Mouse (Mus musculus) heart, postnatal 25 days (tissue): ENCODE measurements around the gene Slc35e1. TPM values are rescaled to one million over a fixed set of nuclear protein-coding genes. Genes with fewer than 3 reads are reported as not detected.

ENCODE experiments used
- DNase-seq: peaks from one replicate; pipeline ENCODE4 v3.0.0; 2022; ENCODE audit warnings: low spot score
- intact Hi-C: fragments of 180-260 bp; cut with DNase I; formaldehyde crosslinking; loops from one replicate; pipeline ENCODE4 v1.15.1; 2025
- total RNA-seq, 2 experiments: library from RNA; stranded (reverse); gene quantifications; 2 replicates each; pipeline ENCODE4 v1.2.3; 2021

Slc35e1 gene
- total RNA-seq, result 10 to 100 TPM; 70.1 to 70.3 TPM

GRCm38 (mm10) chr8:72491680-72492621 is at the start of gene Slc35e1:
Gene Slc35e1 (minus strand): TSS chr8:72492614.
- intact Hi-C loops, result loop anchor here (1.0 kb wide), 2 partner anchors 17 to 56 kb away; partner anchors contain the start of genes Cherp and Med26
- no peak for DNase-seq

GRCm38 (mm10) chr8:72539234-72539633 is 46.8 kb upstream of the Slc35e1 start:
- intact Hi-C loops, result no loop called here
- DNase-seq, result no peak

GRCm38 (mm10) chr8:72534888-72535287 is 42.5 kb upstream of the Slc35e1 start:
- intact Hi-C loops, result no loop called here
- no peak for DNase-seq

DNA sequence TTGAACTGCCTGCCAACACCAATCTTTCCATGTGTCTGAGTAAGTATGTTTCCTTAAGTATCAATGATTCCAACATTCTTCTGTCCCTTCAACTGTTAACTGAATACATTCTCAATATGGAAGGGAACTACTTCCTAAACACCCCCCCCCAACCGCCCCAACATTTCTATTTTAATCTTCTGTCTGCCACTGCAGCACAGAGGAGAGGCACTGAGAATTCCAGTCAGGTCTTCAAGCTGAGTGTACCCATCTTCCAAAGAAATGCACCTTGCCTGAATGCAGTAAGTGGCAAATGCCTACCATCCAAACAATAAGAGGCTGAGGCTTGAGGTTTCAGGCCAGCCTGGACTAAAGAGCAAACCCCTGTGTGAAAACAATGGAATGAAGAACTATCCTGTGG is 39.7 kb upstream of the Slc35e1 start:
- no peak for DNase-seq
- intact Hi-C loops, result no loop called here

GRCm38 (mm10) chr8:72521888-72522287 is 29.5 kb upstream of the Slc35e1 start:
- no peak for DNase-seq
- intact Hi-C loops, result no loop called here

DNA sequence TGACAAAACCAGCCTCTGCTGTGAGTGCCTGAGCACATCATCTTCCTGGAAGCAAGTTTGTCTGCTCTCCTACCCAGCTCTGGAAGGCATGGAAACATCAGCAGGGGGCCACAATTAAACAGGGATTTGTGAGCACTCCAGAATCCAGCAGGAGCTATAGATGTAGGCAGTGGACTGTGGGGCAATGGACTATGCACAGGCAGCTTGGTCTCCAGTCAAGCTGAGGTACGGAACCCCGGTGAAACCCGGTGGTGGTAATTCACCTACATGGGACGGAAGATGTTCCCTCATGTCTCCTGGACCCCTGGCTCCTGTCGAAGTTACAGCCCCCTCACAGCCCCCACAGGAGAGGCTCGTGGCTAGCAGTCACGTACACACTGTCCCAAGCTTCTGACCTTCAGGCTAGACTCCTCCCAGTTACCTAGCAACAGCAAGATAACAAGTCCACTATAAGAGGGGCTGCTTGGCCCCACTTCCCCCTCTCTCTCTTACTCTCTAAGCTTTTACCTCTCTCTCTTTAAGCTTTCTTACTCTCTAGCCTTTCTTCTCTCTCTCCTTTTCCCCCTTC is 25.1 kb upstream of the Slc35e1 start:
- intact Hi-C loops, result no loop called here
- DNase-seq, result no peak

GRCm38 (mm10) chr8:72513158-72513557 is 20.7 kb upstream of the Slc35e1 start:
- no peak for DNase-seq
- intact Hi-C loops, result no loop called here

DNA sequence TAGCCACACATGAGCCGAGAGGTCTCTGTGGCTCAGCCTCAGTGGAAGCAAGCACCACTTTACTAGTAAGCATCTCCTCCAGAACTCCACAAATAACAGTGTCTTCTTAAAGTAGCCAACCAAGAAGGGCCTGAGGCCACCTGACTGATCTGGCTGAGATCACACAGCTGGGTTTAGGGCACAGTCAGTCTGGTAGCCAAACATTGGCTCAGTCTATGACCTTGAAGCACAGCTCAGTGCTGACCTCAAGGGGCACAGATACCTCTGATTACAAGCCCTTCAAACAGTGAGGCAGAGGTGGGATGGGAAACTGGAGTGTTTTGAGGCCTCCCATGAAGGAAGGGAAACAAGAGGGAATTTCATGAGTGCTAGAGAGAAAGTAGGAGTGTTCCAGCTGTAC is 20.2 kb upstream of the Slc35e1 start:
- DNase-seq, result no peak
- intact Hi-C loops, result no loop called here

DNA sequence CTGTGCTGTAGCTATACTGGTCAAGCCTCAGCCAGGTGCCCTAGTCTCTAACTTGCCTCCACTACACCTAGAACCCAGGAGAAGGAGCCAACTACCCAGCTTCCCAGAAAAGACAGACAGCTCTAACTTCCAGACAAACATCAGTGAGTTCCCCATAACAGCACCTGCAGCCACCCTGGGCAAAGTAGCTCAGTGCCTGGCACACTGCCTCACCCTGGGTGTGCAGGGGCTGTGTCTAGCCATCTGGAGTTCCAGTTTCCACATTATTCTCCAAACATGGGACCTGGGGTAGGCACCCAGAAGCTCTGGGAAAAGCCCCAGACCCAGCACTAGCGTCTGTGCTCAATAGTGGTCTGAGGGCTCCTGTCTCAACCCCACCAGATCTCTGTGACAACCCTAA is 15.1 kb upstream of the Slc35e1 start:
- DNase-seq, result no peak
- intact Hi-C loops, result no loop called here

- DNase-seq, result no peak
- intact Hi-C loops, result no loop called here
These were observed 12.4 kb upstream of the Slc35e1 start for GRCm38 (mm10) chr8:72504637-72505314.

- intact Hi-C loops, result no loop called here
- DNase-seq, result no peak
These were observed 11.7 kb upstream of the Slc35e1 start for GRCm38 (mm10) chr8:72504137-72504536.

GRCm38 (mm10) chr8:72500521-72500931 is 8.1 kb upstream of the Slc35e1 start:
- DNase-seq, result no peak
- intact Hi-C loops, result no loop called here

DNA sequence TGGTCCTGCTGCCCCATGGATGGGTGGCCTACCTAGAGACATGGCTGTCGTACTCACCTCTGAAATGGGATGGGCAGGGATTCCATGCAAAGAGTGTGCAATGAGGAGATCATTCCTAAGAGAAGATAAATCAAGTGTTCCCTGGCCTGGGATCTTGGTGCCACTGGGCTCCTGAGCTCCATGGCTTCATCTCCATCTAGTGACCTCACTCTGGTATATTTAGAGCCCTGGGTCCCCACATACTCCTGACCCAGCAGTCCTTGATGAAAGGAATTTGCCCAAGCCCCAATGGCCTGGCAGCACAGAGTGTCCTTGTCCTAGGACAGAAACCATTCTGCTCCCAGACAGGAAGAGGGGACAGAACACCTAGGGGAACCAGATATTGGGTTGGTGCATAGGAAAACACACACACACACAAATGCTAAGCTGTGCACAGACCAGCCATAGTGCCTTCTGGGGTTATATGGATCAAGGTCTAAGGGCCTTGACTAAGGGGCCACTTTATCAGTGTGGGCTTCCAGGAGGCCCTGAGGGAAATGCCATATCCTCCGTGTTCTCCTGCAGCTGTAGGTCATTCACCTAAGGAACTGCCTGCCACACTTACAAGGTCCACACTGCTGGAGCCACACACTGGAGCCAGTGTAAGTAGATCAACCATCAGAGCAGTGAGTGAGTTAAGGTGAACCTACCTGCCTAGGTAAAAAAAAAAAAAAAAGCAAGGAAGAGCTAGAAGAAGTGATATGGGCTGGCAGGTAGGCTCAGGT is 7.3 kb upstream of the Slc35e1 start:
- intact Hi-C loops, result no loop called here

DNA sequence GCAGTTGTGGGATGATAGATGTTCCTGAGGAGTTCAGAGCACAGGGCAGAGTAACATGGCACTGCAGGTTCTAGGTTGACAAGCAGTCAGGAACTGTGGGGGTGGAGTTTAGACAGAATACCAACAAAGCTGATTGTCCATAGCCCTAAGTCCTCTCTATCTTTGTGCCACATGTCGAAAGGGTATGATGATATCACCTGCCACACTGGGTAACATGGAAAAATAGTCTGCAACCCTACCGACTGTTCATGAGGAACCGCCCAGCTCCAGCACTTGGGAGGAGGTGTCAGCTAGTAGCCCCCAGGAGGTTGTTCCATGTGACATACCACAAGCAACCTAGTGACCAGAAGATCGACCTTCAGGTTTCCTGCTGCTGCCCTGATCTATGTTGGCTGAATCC is 6.1 kb upstream of the Slc35e1 start:
- intact Hi-C loops, result no loop called here
- no peak for DNase-seq

More for the DNA sequence above, 7.3 kb upstream of the Slc35e1 start:
- DNase-seq, result peak; percentile 36

- no peak for DNase-seq
- intact Hi-C loops, result no loop called here
These were observed 5.5 kb upstream of the Slc35e1 start for GRCm38 (mm10) chr8:72497911-72498310.

- DNase-seq, result no peak
- intact Hi-C loops, result no loop called here
These were observed 3.8 kb upstream of the Slc35e1 start for GRCm38 (mm10) chr8:72496217-72496616.

DNA sequence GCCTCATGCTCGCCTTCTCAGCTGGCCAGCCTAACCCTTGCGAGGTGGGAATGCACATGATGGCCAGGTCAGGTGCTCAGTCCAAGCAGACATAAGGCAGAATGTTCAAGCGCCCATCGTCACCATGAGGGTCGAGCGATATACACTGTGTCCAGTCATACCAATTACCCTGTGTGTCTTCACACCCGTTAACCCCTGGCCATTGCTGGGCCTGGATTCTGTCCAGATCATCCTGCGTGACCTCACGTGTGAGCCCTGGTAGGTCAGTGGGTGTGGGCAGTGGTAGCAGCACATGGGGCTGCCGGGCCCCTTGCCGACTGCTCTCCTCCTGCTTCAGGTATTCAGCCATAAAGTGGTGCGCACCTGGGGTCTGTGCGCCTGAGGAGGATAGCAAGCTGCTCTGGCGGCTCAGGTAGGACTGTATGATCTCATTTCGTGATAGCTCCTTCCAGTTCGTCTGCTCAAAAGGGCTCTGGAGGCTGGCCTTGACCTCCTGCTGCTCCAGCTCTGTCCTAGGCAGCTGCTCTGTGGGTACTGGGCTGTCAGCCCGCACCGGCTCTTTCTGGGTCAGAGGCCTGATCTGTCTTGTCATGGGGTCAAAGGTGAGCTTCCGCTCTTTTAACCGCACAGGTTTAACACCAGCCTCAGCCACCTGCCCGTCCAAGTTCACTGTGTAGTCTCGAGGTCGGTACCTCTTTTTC is 3.1 kb upstream of the Slc35e1 start:
- no peak for DNase-seq
- intact Hi-C loops, result loop anchor here (2.0 kb wide), 1 partner anchor 77 kb away; the partner anchor contains the start of gene Tmem38a

DNA sequence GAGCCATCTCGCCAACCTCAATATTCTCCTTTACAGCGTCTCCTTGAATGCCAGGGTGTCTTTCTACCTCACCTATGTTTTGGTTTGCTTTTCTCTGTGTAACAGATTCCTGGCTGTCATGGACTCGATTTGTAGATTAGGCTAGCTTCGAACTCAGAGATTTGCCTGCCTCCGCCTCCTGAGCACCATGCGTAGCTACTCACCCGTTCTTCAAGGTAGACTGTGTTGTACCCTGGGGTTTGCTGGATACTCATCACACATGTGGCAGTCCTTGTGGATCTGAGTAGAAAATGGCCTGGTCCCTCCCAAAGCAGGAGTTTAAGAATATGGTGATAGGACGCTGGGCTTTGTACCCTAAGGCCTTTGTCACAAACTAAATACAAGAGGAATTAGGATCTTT is 967 bp upstream of the Slc35e1 start:
- DNase-seq, result no peak
- intact Hi-C loops, result no loop called here

- intact Hi-C loops, result loop anchor here (1.0 kb wide), 2 partner anchors 17 to 56 kb away; partner anchors contain the start of genes Cherp and Med26
- peak; percentile 99 for DNase-seq
These were observed 238 bp upstream of the Slc35e1 start for GRCm38 (mm10) chr8:72492622-72493081.
